Mouse (Mus musculus) frontal cortex, adult (tissue): ENCODE results near the gene Vwa1.
A peak's percentile ranks its signal among the peaks of the same experiment; 100 is the strongest.

ENCODE experiments used
- ATAC-seq: cut with Nextera tagmentation; 2 replicates; pipeline ENCODE4 v1.9.2; 2017; ENCODE audit warnings: mild to moderate bottlenecking, moderate library complexity, mixed read lengths; ENCODE audit not compliant: low TSS enrichment

Vwa1 gene

GRCm38 (mm10) chr4:155780895-155781294 is 6.4 kb upstream of the Vwa1 start:
- no peak for ATAC-seq

GRCm38 (mm10) chr4:155779498-155779897 is 5.0 kb upstream of the Vwa1 start:
- ATAC-seq: no peak

DNA sequence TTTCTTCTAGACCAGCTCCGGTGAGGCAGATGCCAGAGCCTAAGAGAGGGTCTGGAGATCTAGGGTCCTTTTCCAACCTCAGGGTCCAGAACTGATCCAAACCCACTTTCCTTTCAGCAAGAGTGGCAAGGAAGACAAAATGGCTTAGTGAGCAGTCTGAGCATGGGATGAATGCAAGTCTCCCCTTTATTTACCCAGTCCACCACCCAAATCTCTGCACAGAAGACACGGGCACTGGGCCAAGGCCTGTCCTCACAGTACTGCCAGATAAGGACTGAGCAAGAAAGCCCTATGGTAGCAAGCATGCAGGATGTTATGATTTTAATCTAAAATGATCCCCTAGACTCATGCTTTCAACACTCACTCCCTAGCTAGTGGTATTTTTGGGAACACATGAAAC is 3.3 kb upstream of the Vwa1 start:
- no peak for ATAC-seq

GRCm38 (mm10) chr4:155776704-155777335 is 2.3 kb upstream of the Vwa1 start:
- ATAC-seq: peak; percentile 25; the same call in 1 of the 2 replicates

DNA sequence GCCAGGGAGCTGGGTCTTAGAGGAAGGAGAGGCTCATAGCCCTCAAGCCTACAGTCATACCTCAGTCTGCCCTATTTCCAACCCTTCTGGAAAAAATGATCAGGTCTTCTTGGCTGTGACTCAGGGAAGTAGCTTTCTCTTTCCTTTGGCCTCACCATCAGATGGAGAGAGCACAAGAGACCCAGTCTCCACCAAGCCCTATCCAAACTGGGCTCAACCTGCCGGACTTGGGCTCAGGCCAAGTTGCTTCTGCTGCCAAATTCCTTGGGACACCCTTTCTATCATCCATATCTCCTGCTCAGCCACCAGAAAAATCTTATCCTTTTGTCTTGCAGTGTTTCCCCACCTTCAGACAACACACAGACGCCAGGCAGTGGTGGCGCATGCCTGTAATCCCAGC is 1.4 kb upstream of the Vwa1 start:
- ATAC-seq: no peak

DNA sequence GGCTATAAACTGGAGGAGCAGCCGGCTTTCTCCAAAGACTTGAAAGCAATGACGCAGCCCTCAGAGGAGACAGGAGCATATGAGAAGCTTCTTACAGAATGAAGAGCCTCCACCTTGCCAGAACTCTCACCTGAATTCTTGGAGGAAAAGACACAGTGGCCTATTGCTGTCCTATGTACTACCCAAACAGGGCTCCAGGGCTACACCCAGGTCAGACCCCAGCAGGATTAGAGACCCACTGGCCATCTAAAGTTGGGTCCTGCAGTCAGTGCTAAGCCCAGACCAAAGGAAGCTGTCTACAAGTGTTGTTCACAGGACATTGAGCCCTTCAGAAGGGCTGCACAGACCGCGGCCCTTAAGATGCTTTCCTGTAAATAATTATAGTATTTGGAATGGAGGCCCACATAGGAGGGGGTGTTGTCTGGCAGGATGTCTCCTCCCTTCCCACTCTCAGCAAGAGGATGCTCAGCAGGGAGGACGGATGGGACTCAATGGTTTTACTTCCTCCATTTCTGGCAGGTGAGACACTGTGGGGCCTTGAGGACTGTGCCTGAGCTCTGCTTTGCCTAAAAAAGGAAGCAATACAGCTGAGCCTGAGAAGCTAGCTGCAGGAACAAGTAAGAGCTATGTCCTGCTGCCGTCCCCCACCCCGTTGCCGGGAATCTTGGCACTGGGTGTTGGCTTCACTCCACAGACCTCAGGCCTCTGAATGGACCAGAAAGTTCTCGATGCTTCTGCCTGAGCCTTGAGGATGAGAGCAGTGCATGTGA is 658 bp upstream of the Vwa1 start:
- peak; percentile 13; the same call in 1 of the 2 replicates for ATAC-seq

DNA sequence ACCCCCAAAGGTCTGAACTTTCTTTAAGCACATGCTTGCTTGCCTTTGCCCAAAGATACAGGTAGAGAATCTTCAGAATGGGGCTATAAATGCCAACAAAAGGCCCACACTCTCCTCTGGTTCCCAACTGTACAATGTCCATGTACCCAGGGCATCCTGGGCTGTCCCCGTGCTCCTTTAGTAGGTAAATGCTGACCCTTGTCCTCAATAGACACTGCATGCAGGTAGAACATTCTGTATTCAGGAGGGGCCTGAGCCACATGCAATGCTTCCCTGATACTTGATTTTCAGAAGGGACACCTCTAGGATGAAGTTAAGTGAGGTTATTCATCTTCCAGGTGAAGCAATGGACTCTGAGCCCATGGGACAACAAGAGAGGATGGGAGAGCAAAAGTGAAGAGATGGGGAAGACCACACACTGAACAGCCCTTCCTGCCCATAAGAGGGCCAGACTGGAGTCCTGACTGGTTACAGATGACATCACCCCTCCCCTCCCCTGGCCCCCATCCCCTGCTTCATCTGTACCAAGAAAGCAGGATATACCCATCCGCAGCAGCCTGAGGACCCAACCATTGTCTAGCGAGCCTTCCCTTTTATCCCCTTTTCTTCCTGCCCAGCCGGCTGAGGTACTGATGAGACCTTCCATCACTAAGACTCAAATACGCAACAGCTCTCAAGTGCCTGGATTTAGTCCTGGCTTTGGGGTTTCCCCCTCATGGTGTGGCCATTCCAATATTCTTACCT is 991 bp downstream of the Vwa1 start:
- no peak for ATAC-seq

GRCm38 (mm10) chr4:155772786-155773185 is 1.7 kb downstream of the Vwa1 start:
- ATAC-seq: no peak

DNA sequence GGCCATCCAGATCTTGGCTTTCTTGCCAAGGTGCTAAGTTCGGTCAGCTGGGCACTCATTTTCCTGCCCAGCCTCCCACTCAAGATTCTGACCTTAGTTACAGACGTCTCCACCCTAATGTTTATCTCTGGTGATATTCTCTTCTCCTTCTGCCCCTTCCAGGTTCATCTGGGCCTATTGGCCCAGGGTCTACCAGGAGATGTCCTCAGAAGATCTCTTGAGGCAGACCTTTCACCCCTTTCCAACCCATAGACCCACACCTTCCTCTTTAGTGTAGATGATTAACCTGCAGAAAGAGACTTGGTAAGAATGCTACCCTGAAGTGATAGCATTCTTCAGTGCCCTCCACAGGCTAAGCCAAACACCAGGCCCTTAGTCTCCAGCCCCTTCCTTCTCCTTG is 2.8 kb downstream of the Vwa1 start:
- no peak for ATAC-seq

DNA sequence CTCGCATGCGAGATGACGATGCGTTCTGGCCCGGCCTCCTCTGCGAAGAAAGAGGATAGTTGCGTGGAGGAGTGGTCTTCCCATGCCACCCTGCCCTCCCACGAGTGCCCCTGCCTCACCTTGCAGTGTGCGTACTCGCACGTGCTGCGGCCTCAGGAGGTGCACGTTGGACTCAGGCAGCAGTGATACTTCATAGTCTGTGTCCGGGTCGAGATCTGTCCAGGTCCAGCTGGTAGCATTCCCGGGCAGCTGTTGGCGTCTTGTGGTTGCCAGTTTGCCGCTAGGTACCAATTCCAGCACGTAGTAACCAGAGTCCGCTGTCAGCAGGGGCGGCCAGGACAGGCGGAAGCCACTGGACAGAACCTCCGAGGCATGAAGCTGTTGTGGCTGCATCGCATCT is 3.9 kb downstream of the Vwa1 start:
- ATAC-seq: no peak

GRCm38 (mm10) chr4:155769880-155770512 is 4.5 kb downstream of the Vwa1 start:
- ATAC-seq: peak; percentile 68

DNA sequence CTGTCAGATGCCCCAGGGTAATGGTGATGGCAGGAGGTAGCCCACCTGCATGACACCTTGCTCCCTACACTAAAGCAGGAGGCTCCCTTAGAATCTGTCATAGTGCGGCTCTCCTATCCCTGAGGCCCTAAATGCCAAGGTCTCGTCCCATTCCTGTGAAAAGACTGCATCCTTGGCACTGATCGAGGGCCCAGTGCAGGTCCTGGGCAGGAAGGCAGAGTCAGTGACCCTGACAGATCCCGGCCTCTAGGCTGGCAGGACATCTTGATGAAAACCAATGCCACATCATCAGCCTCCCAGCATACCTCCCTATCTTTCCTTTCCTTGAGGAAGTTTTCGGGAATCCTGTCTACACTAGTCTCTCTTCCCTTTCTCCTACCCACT is 5.0 kb downstream of the Vwa1 start:
- ATAC-seq: no peak

GRCm38 (mm10) chr4:155762357-155762756 is 12.1 kb downstream of the Vwa1 start:
- no peak for ATAC-seq

DNA sequence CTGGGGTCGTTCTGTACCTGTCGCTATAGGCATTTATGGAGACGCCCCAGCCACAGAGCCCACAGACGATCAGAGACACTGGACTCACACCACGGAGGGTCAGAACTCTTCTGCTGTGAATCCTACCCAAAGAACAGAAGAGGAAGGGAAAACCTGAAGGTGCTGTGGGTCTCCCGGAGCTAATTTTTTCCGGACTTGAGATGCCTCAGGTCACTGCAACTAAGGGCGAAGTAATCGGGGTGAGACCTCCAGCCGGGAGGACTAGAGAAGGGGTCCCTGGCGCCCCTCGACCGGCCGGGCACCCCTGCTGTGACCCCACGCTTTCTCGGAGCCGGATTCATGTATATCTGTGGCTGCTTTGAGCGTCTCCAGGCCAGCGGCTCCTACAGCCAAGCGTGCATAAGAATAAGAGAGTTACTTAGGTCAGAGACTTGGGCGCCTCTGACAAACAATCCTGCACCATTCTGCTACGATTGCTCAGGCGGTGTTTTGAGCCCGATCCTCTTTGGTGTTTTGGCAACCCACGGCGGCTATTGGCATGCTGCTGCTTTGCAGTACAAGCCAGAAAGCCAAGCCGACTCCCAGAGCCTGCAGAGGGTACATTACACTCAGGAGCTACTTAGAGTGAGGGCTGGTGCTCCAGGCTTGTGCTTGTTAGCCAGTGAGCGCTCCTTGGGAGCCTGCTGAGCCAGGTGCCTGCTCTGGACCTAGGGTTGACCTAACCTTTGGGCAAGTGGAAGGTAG is 13.0 kb downstream of the Vwa1 start:
- peak; percentile 7; the same call in 1 of the 2 replicates for ATAC-seq

DNA sequence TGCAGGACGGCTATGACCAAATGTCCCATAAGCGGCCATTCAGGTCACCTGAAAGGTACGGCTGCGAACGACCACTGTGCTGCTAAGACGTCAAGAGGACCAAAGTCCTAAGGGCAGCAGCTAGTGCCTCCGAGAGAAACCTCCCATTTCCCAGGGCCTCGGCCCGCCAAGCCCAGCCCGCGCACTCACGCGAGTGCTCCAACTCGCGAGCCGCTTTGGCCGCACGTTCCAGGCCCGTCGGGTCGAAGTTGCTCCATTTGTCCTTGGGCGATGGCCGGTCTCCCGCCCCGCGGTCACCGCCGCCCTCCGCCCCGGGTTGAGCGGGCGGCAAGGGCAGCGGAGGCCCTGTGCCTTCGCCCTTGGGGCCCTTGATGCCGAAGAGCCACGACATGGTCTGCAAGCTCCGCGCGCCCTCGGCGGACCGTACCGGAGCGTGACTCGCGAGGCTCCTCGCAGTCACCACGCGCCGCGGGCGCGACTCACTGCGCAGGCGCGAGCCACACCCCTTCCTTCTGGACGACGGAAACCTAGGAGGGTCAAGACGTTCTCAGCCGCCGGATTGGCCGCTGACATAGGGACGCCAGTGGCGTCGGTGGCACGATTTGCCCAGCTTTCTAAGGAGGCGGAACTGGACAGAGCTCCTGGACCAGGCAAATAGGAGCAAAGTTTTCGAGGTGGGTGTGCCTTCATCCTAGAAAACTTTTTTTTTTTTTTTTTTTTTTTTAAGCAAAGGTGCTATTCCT is 13.7 kb downstream of the Vwa1 start, which contains the start of gene Atad3a:
Atad3a (minus strand) TSS at position 481 of the 743 bp plus-strand sequence.
- ATAC-seq: peak; percentile 93

GRCm38 (mm10) chr4:155759862-155760612 is 14.5 kb downstream of the Vwa1 start:
- 0 out of 2 replicates have a peak, but pooled peaks have one; percentile 11 for ATAC-seq

DNA sequence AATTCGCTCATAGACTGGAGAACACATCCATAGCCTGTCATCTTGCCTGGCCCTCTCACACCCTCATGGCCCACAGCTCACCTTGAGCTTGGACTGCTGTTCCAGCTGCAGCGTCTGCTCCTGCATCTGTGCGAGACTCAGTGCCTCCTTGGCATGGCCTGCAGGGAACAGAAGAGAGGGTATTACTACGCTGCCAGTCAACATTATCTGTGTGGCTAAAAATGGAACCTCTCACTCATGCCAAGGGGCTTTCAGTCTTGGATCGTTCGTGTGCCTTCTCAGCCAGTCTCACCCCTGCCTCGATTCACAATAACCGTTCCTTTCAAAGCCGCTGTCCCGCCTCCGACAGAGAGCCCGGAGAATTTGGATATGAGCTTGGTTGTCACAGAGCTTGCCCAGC is 17.5 kb downstream of the Vwa1 start:
- ATAC-seq: no peak

- peak; percentile 50; the same call in 1 of the 2 replicates for ATAC-seq
These were observed 27.7 kb downstream of the Vwa1 start for GRCm38 (mm10) chr4:155746575-155747490.

GRCm38 (mm10) chr4:155746036-155746548 is 28.4 kb downstream of the Vwa1 start:
- peak; percentile 60 for ATAC-seq
